Mouse (Mus musculus) ES-CJ7 (cell line): ENCODE results near the gene Cdh5.
"Not testable (repeated sequence)": the region's sequence is repeated elsewhere in the genome, so short reads cannot be mapped to it uniquely, and the experiment has no call there.

Source experiments
- DNase-seq: peaks from one replicate; pipeline ENCODE4 v3.0.0; 2011; ENCODE audit warnings: low read depth, low spot score

Gene Cdh5

GRCm38 (mm10) chr8:104090993-104091900, 10.2 kb upstream of the Cdh5 start:
- DNase-seq: peak; percentile 51

DNA sequence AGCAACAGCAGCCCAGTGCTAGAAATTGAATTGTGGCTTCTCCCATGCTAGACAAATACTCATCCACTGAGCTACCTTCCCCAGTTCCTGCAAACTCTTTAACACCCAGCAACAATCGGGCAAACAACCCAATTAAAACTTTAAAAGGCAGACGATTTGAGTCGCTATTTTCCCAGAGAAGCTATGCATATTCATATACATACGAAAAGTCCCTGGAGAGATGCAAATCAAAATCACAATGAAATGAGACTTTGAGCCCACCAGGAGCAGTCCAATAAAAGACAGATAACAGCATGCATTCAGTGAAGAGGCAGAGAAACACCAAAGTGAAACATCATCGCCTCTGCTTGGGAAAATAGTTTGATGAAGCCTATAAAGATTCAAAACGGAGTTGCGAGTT, 8.1 kb upstream of the Cdh5 start:
- peak; percentile 84 for DNase-seq

DNA sequence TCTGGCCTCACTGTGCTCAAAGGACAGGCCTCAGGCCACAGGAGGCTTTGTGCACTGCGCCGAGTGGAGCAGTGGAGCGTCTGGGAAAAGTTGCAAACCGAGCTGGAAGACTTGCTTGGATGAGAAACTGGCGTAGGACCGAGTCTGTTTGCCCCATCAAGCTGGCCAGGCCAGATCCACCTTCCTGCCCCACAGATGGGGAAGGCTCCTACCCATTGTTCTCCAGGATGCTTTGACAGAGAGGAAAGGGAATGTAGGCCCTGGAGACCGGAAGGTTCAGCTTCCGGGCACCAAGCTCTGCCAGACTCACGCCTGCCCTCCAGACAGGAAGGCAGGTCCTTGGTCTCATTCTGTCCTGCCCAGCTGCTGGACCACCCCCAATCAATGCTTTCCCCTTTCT, 5.8 kb upstream of the Cdh5 start:
- DNase-seq: no peak

- no peak for DNase-seq
Measured at GRCm38 (mm10) chr8:104096644-104097043, 4.8 kb upstream of the Cdh5 start.

DNA sequence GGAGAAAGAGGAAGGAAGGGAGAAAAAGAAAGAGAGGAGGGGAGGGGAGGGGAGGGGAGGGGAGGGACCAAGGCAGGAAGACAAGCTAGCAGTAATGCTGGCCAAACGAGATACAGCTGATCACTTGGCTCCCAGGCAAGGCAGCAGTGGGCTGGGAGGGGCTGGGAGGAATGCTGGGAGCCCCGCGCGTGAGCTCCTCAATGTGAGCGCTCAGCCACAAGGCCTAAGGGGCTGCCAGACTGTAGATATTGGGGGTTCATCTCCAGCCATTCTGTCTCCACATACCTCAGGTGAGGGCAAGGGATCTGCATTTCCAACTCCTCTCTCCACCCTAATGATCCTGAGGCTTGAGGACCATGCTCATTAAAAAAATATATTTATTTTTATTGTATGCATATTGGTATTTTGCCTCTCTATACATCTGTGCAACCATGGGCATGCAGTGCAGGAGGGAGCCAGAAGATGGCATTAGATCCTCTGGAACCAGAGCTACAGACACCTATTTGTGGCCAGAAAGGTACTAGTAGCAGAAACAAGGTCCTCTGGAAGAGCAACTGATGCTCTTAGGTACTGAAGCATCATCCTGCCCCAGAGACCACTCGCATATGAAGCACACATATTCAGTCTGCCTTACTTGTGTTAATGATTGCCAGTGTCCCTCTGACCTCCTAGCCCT, 2.6 kb upstream of the Cdh5 start:
- DNase-seq: peak; percentile 47

- DNase-seq: no peak
Measured at GRCm38 (mm10) chr8:104099347-104100099, 1.9 kb upstream of the Cdh5 start.

DNA sequence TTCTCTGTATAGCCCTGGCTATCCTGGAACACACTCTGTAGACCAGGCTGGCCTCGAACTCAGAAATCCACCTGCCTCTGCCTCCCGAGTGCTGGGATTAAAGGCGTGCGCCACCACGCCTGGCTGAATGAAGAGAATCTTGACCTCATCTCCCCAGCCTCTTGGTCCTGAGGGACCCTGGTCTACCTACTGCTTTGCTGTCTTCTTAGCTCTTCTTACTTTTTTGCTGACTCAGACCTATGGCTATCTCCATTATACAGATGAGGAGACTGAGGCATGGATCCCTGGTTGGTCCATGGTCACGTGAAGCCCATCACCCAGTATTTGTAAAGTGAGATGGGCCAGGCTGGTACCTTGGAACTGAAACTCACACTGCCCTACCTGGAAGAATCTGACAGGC, 701 bp upstream of the Cdh5 start:
- DNase-seq: not testable (repeated sequence)

- no peak for DNase-seq
Measured at GRCm38 (mm10) chr8:104103462-104103861, 2.0 kb downstream of the Cdh5 start.

DNA sequence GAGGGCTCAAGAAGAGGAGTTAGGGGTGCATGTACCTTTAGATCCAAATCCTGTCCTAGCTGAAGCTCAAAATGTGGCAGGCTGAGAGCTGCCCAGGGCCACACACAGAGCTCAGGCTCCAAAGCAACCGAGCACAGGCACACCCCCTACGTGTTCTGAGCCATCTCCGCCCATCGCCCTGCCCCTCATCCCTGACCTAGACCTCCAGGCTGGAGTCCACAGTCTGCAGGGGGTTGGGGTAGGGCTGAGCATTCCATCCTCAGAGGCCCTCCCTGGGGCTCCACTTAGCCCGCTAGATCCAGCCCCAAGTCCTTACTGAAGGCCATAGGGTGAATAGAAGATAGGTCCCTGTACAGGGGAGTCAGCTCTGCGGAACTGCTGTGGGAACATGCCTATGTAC, 4.3 kb downstream of the Cdh5 start:
- peak; percentile 24 for DNase-seq

DNA sequence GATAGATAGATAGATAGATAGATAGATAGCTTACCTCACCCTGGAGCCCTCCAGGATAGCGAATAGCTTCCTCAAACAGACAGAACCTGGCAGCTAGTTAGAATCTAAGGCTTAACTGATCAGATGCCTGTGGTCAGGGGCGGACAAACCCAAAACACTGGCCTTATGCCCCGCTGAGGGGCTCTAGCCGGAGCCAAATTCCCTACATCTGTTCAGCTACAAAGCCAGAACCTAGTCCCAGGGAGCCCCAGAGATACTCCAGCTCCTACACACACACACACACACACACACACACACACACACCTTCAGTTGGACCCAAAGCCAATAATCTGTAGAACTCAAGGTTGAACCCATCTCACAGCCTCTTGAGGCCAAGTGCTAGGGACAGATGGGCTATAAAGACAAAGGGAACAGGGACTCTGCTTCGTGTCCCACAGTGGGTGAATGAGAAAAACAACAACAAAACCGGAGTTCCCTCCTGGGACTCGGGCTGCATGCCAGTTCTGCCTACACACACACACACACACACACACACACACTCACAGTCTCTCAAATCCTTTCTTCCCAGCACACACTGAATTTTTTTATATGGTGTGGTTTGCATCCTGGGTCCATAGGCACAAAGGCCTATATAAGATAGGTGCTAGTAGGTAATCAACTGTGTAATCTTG, 5.0 kb downstream of the Cdh5 start:
- no peak for DNase-seq

DNA sequence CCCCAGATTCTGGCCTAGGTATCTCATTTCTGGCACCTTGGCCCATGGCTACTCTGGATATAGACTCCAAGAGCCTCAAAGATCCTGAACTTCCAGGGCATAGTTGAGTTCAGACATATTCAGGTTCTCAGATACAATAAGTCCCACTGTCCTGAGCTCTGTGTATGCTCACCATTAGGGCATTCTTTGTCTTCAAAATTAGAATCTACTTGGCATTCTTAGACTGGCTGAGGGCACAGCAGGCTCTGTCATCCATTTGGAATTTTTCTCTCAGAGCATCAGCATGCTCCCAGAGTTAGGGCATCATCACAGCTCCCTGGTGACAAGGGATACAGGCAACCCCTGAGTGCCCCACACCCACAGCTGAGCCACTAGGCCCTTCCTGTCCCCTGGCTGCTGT, 5.7 kb downstream of the Cdh5 start:
- DNase-seq: no peak

GRCm38 (mm10) chr8:104108048-104108447, 6.6 kb downstream of the Cdh5 start:
- no peak for DNase-seq

DNA sequence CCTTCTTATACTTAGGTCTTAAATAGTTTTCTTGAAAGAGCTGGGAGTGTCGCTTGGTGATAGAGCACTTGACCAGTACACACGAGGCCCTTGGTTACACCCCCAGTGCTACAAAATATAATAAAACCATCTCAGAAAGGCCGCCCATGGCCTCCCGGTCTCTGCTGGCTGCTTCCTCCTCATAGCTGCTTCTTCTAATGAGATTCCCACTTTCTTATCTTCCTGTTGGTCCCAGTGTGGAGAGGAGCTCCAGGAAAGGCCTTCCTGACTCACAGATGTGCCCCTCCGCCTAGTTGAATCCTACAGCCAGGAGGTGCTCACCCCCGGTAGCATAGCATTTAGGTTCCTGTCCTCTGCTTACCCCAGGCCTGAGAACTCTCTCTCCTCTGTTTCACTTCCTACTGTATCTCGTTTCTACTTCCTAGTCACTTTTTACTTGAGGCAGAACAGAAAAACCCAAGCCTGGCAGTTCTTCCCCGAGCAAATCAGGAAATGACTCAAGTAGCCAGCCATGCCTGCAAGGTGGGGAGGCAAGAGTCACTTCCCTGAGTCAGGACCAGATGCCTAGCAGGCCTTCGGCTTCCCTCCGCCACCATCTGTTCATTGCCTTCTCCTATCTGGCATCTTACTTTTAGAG, 9.2 kb downstream of the Cdh5 start:
- no peak for DNase-seq

- no peak for DNase-seq
Measured at GRCm38 (mm10) chr8:104121640-104122416, 20.4 kb downstream of the Cdh5 start.

DNA sequence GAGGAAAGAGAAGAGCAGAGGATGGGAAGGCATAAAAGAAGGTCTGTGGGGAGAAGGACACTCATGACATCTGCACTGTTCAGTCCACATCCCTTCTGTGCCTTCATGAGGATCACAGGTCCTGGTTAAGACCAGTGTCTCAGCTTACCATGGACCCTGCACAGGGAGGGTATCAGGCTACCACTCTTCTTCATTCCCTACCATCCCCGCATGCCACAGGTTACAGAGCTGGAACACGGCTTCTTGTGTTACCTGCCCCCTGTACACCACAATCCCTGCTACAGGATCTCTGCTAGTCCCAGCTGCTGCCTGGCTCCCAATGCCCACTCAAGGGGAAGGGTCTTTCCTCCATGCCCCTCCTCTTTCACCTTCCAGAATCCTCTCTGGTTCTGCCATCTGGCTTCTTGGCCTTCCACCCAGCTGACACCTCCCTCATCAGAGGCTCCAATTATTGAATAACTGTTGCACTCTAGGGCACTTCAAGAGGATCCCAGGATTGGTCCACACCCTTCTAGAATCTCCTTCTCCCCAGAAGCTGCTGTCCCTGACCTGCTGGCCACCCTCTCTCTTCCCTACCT, 21.7 kb downstream of the Cdh5 start:
- DNase-seq: no peak

DNA sequence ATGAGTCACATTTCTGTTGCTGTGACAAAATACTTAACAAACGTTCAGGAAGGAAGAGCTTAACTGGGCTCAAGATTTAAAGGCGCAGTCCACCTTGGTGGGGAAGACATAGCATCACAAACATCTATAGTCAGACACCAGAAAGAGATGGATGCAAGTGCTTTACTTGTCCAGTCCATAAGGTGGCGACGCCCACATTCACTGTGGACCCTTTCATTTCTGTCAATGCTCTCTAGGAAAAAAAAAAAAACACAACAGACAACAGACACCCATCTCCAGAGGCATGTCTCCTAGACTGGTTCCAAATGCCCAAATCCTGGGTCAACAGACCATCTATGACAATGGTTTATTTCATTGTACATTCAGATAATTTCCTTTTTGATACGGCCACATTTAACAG, 23.1 kb downstream of the Cdh5 start:
- DNase-seq: no peak

- no peak for DNase-seq
Measured at GRCm38 (mm10) chr8:104127160-104127883, 25.9 kb downstream of the Cdh5 start.

DNA sequence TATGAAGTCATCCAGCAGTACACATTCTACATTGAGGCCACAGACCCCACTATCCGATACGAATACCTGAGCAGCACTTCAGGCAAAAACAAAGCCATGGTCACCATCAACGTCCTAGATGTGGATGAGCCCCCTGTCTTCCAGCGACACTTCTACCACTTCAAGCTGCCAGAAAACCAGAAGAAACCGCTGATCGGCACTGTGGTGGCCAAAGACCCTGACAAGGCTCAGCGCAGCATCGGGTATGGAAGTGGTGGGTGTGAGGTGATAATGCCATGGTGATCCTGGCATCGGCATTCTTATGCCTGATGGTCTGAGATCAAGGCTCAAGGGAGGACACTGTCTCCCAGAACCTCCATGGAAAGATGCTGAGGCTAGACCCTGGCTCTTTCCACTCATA, 29.5 kb downstream of the Cdh5 start:
- DNase-seq: no peak

- DNase-seq: no peak
Measured at GRCm38 (mm10) chr8:104131414-104131975, 30.1 kb downstream of the Cdh5 start.
